Mouse (Mus musculus) forebrain, embryonic 15.5 days (tissue): ENCODE measurements around the gene Zfy2. TPM values are rescaled to one million over a fixed set of nuclear protein-coding genes. Genes with fewer than 3 reads are reported as not detected.

Experiments
- ATAC-seq: fragments of 200-750 bp; cut with Nextera tagmentation; replicated peaks from 2 replicates; pipeline ENCODE4 v1.8.0; 2017; ENCODE audit warnings: mild to moderate bottlenecking, moderate TSS enrichment, moderate library complexity
- H3K27ac ChIP-seq: fragments of 300-500 bp; sonication (generic); replicated peaks from 2 replicates; pipeline ENCODE4 v1.5.1; 2015; ENCODE audit warnings: mild to moderate bottlenecking, inconsistent platforms
- H3K27me3 ChIP-seq: fragments of 300-500 bp; sonication (generic); 2 replicates; pipeline ENCODE4 v1.6.1; 2015; ENCODE audit warnings: inconsistent platforms
- H3K36me3 ChIP-seq: fragments of 300-500 bp; sonication (generic); 2 replicates; pipeline ENCODE4 v1.6.1; 2015; ENCODE audit warnings: mild to moderate bottlenecking, inconsistent platforms
- H3K4me1 ChIP-seq: fragments of 300-500 bp; sonication (generic); 2 replicates; pipeline ENCODE4 v1.6.1; 2015; ENCODE audit warnings: inconsistent platforms
- H3K4me2 ChIP-seq: fragments of 300-500 bp; sonication (generic); replicated peaks from 2 replicates; pipeline ENCODE4 v1.6.1; 2015; ENCODE audit warnings: mild to moderate bottlenecking, inconsistent platforms
- H3K4me3 ChIP-seq: fragments of 300-500 bp; sonication (generic); 2 replicates; pipeline ENCODE4 v1.5.1; 2015; ENCODE audit warnings: mild to moderate bottlenecking, inconsistent platforms
- H3K9ac ChIP-seq: fragments of 300-500 bp; sonication (generic); replicated peaks from 2 replicates; pipeline ENCODE4 v1.6.1; 2015; ENCODE audit warnings: mild to moderate bottlenecking, inconsistent platforms
- H3K9me3 ChIP-seq: fragments of 300-500 bp; sonication (generic); 2 replicates; pipeline ENCODE4 v1.6.1; 2016; ENCODE audit warnings: inconsistent platforms
- WGBS: fragments of 180-500 bp; shearing (Covaris S2); methylation state at CpG from one replicate; pipeline ENCODE4 v1.1.7; 2015; ENCODE audit warnings: mixed read lengths; 5-methylcytosine and 5-hydroxymethylcytosine counted together
- polyA plus RNA-seq: library from polyadenylated mRNA; unstranded; fragments of >200 nt; fragmentation: Nextera tagmentation; extraction: Ambion mirVana; gene quantifications from 2 replicates; pipeline ENCODE4 v1.2.1, GENCODE M21; 2015

Gene Zfy2
- polyA plus RNA-seq: not detected in 2 replicates

DNA sequence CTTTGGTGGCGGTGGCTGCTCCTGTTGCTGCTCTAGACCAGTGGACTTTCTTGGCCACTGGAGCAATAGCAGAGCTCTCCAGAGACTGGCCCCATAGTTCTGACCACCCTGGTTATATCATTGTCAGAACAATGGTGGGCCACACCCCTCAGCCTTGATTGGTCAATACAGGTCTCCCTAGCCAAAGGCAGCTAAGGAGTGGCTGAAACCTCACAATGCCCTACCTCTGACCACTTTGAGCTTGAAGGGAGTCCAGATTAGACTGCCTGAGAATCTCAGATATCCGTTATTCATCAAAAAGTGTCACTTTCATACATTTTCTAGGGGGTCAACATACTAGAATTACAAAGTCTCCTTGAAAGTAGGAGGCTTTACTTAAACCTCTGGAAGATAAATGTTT is at the start of gene Zfy2:
Gene Zfy2 (minus strand): TSS at position 101 of the 400 bp plus-strand sequence.
- 97% methylated on average over 2 of the region's 2 CpGs for WGBS
- no peak for ATAC-seq
- Histone ChIP-seq H3K27ac (no peak within 1 kb of the TSS), H3K4me1 (no peaks in the 10 kb centered on the region), H3K4me3 (no peak within 1 kb of the TSS), H3K9ac (no peak within 1 kb of the TSS), H3K27me3 (no peaks in the 10 kb centered on the region), H3K36me3 (no peaks in the 10 kb centered on the region), H3K9me3 (no peaks in the 10 kb centered on the region), H3K4me2 (no peak within 1 kb of the TSS)
